Mouse (Mus musculus): Measurements from ENCODE around the gene Rras2. TPM values are rescaled to one million over a fixed set of nuclear protein-coding genes. Genes with fewer than 3 reads are reported as not detected.
A peak's percentile ranks its signal among the peaks of the same experiment; 100 is the strongest.

Gene Rras2
- polyA plus RNA-seq, 1 experiment, result 57.4 TPM

DNA sequence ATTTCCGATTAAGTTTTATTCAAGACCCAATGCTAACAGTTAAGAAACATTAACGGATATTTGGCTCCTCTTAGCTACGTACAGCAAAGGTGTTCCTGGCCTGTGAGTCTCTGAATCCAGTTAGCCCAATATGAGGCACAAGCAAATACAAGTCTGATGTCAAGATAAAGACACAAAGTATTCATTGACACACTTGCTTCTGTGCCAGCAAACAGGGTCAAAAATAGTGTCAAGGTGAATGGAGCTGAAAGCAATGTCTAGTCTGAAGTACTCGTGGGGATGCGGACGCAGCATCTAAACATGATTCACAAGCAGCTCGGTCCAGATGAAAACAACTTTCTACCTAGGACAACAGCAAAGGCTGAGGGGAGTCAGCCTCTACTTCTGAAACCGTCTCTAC lies 11.7 kb downstream of the Rras2 start:
- Histone ChIP-seq H3ac (ENCODE audit: control insufficient read depth, insufficient read length) (no peak overlapping the region), H3K4me3 (no peak overlapping the region), H3K27me3 (ENCODE audit: control insufficient read depth, insufficient read depth, insufficient read length) (no peaks in the 10 kb centered on the region), H3K4me2 (ENCODE audit: low read depth) (peak overlapping the region; percentile 24), H3K36me3 (ENCODE audit: control insufficient read depth, insufficient read depth) (no peaks in the 10 kb centered on the region), H3K79me2 (ENCODE audit: control insufficient read depth, insufficient read depth) (peaks cover 93% of the 10 kb centered on the region)
- no peak for TF ChIP-seq USF1 (IDR thresholded peaks at IDR 0.05; ENCODE audit: low read depth)
- no peak for TF ChIP-seq E2F4 (IDR thresholded peaks at IDR 0.05; ENCODE audit: insufficient read depth)
- no peak for TF ChIP-seq TCF12 (IDR thresholded peaks at IDR 0.05; ENCODE audit: insufficient read depth, poor library complexity, severe bottlenecking)
- no peak for TF ChIP-seq REST (IDR thresholded peaks at IDR 0.05; ENCODE audit: insufficient read depth, insufficient read length)
- TF ChIP-seq SRF (IDR thresholded peaks at IDR 0.05; ENCODE audit: control insufficient read depth, insufficient read length, low read depth), result no peak
- no peak for TF ChIP-seq MAX (IDR thresholded peaks at IDR 0.05; ENCODE audit: low read depth)
- no peak for TF ChIP-seq CEBPB (IDR thresholded peaks at IDR 0.05; ENCODE audit: insufficient read depth, poor library complexity, severe bottlenecking)
- TF ChIP-seq POLR2AphosphoS2 (IDR thresholded peaks at IDR 0.05; ENCODE audit: insufficient read length, low read depth), result no peak
- no peak for TF ChIP-seq MYOG (IDR thresholded peaks at IDR 0.05; ENCODE audit: control insufficient read depth in 1 of 3, insufficient read depth in 1 of 3, insufficient read length in 2 of 3, low read depth in 2 of 3)
- no peak for TF ChIP-seq MYOD1 (IDR thresholded peaks at IDR 0.05; ENCODE audit: control insufficient read depth in 1 of 3, insufficient read length in 2 of 3, low read depth in 2 of 3)

DNA sequence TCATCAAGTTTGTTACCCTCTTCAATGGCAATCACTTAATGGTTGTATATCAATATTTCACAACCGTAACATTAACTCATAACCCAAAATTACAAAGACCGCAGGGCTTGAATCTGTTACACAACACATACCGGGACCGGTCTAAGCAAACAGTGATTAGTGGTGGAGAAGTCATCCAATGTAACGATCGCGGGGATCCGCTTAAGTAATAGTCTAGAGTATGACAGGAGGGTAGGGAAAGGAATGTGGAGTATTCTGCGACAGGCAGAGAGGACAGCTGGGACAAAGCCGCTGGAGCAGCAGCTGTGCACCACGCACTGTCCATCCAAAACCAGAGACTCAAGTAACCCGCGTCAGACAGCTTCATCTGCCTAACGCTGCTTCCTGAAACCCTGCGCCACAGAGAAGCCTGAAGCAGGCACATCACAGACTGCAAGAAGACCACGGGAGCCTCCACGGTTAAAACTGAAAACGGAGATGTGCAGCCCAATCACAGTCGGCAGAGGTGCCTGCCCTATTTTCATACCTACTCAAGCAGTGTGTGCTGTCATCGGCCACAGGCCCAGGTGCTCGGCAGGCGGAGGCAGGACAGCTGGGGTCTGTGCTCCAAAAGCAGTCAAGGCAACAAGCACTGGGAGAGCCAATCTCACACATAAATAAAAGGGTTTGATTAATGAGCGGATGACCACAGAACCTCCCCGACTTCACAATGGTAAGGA lies 13.8 kb downstream of the Rras2 start:
- Histone ChIP-seq H3K79me2 (ENCODE audit: control insufficient read depth, insufficient read depth) (peaks cover 93% of the 10 kb centered on the region), H3K27me3 (ENCODE audit: control insufficient read depth, insufficient read depth, insufficient read length) (no peaks in the 10 kb centered on the region), H3K4me2 (ENCODE audit: low read depth) (peak overlapping the region; percentile 80), H3K36me3 (ENCODE audit: control insufficient read depth, insufficient read depth) (no peaks in the 10 kb centered on the region), H3ac (ENCODE audit: control insufficient read depth, insufficient read length) (no peak overlapping the region), H3K4me3 (peak overlapping the region; percentile 5)
- TF ChIP-seq TCF12 (IDR thresholded peaks at IDR 0.05; ENCODE audit: insufficient read depth, poor library complexity, severe bottlenecking), result peak; percentile 87
- TF ChIP-seq POLR2A (IDR thresholded peaks at IDR 0.05; ENCODE audit: insufficient read length, low read depth), result no peak
- TF ChIP-seq TCF3 (IDR thresholded peaks at IDR 0.05; ENCODE audit: insufficient read length, low read depth), result peak; percentile 93
- peak; percentile 79 to 94 (median 93) for TF ChIP-seq MYOD1 (IDR thresholded peaks at IDR 0.05; ENCODE audit: control insufficient read depth in 1 of 3, insufficient read length in 2 of 3, low read depth in 2 of 3)
- no peak for TF ChIP-seq REST (IDR thresholded peaks at IDR 0.05; ENCODE audit: insufficient read depth, insufficient read length)
- TF ChIP-seq MAX (IDR thresholded peaks at IDR 0.05; ENCODE audit: low read depth), result no peak
- peak; percentile 94 to 95 (median 94) for TF ChIP-seq MYOG (IDR thresholded peaks at IDR 0.05; ENCODE audit: control insufficient read depth in 1 of 3, insufficient read depth in 1 of 3, insufficient read length in 2 of 3, low read depth in 2 of 3)
- peak; percentile 79 for TF ChIP-seq CEBPB (IDR thresholded peaks at IDR 0.05; ENCODE audit: insufficient read depth, poor library complexity, severe bottlenecking)

DNA sequence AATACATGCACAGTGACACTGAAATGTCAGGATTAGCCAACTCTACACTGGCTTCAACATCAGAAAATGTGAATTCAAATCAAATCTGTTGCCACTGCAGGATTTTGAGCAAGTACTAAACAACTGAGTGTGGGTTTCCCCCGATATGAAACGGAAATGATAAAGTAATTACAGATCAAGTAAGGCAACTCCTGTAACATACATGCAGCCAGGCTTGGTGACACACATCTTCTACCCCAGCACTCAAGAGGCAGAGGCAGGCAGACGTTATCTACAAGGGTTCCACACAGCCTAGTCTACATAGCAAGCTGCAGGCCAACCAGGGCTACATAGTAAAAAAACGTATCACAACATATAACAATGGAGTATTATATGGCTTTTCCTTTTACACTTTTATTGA lies 14.4 kb downstream of the Rras2 start:
- TF ChIP-seq TCF3 (IDR thresholded peaks at IDR 0.05; ENCODE audit: insufficient read length, low read depth) (no peak), E2F4 (IDR thresholded peaks at IDR 0.05; ENCODE audit: insufficient read depth) (no peak), MYOG (IDR thresholded peaks at IDR 0.05; ENCODE audit: control insufficient read depth in 1 of 3, insufficient read depth in 1 of 3, insufficient read length in 2 of 3, low read depth in 2 of 3) (no peak), REST (IDR thresholded peaks at IDR 0.05; ENCODE audit: insufficient read depth, insufficient read length) (no peak), MYOD1 (IDR thresholded peaks at IDR 0.05; ENCODE audit: control insufficient read depth in 1 of 3, insufficient read length in 2 of 3, low read depth in 2 of 3) (no peak), CEBPB (IDR thresholded peaks at IDR 0.05; ENCODE audit: insufficient read depth, poor library complexity, severe bottlenecking) (no peak), SRF (IDR thresholded peaks at IDR 0.05; ENCODE audit: control insufficient read depth, insufficient read length, low read depth) (no peak)

DNA sequence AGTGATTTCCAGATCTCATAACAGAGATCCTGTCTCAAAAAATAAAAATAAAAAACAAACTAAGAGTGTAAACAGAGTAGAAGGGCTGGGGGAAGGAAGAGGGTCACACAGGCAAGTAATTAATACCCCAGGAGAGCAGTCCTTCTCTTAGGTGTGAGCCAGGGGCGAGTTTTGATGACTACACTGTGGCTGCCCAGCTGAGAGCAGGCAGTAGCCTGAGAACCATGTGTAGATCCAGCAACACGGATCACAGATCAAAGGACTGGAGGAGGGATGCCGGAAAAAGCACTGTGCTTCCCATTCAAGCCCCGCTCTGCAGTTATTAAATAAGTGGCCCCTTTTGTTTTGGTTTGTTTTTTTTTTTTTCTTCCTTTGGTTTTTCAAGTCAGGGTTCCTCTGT lies 15.0 kb downstream of the Rras2 start:
- H3K4me2 ChIP-seq (ENCODE audit: low read depth), result peak overlapping the region; percentile 80
- H3K36me3 ChIP-seq (ENCODE audit: control insufficient read depth, insufficient read depth), result no peaks in the 10 kb centered on the region
- peaks cover 92% of the 10 kb centered on the region for H3K79me2 ChIP-seq (ENCODE audit: control insufficient read depth, insufficient read depth)
- no peak overlapping the region for H3K4me3 ChIP-seq
- TF ChIP-seq TCF3 (IDR thresholded peaks at IDR 0.05; ENCODE audit: insufficient read length, low read depth), result no peak
- no peak for TF ChIP-seq CEBPB (IDR thresholded peaks at IDR 0.05; ENCODE audit: insufficient read depth, poor library complexity, severe bottlenecking)
- TF ChIP-seq REST (IDR thresholded peaks at IDR 0.05; ENCODE audit: insufficient read depth, insufficient read length), result no peak
- no peak for TF ChIP-seq MAX (IDR thresholded peaks at IDR 0.05; ENCODE audit: low read depth)
- no peak for TF ChIP-seq USF1 (IDR thresholded peaks at IDR 0.05; ENCODE audit: low read depth)
- no peak for TF ChIP-seq TCF12 (IDR thresholded peaks at IDR 0.05; ENCODE audit: insufficient read depth, poor library complexity, severe bottlenecking)
- no peak for TF ChIP-seq SRF (IDR thresholded peaks at IDR 0.05; ENCODE audit: control insufficient read depth, insufficient read length, low read depth)
- no peak for TF ChIP-seq POLR2AphosphoS2 (IDR thresholded peaks at IDR 0.05; ENCODE audit: insufficient read length, low read depth)
- TF ChIP-seq MYOD1 (IDR thresholded peaks at IDR 0.05; ENCODE audit: control insufficient read depth in 1 of 3, insufficient read length in 2 of 3, low read depth in 2 of 3), result no peak
- no peak for TF ChIP-seq POLR2A (IDR thresholded peaks at IDR 0.05; ENCODE audit: insufficient read length, low read depth)
- TF ChIP-seq MYOG (IDR thresholded peaks at IDR 0.05; ENCODE audit: control insufficient read depth in 1 of 3, insufficient read depth in 1 of 3, insufficient read length in 2 of 3, low read depth in 2 of 3), result no peak
- no peak for TF ChIP-seq E2F4 (IDR thresholded peaks at IDR 0.05; ENCODE audit: insufficient read depth)
- H3ac ChIP-seq (ENCODE audit: control insufficient read depth, insufficient read length), result no peak overlapping the region
- no peaks in the 10 kb centered on the region for H3K27me3 ChIP-seq (ENCODE audit: control insufficient read depth, insufficient read depth, insufficient read length)

More for the DNA sequence above, 14.4 kb downstream of the Rras2 start:
- H3K79me2 ChIP-seq (ENCODE audit: control insufficient read depth, insufficient read depth), result peaks cover 93% of the 10 kb centered on the region
- peak overlapping the region; percentile 5 for H3K4me3 ChIP-seq
- H3K36me3 ChIP-seq (ENCODE audit: control insufficient read depth, insufficient read depth), result no peaks in the 10 kb centered on the region
- H3K27me3 ChIP-seq (ENCODE audit: control insufficient read depth, insufficient read depth, insufficient read length), result no peaks in the 10 kb centered on the region
- peak overlapping the region; percentile 80 for H3K4me2 ChIP-seq (ENCODE audit: low read depth)
- H3ac ChIP-seq (ENCODE audit: control insufficient read depth, insufficient read length), result no peak overlapping the region
